Mouse (Mus musculus) hindlimb bud, embryonic 11.5 days (tissue): ENCODE results near the gene 4930572O03Rik.
"Not testable (repeated sequence)": the region's sequence is repeated elsewhere in the genome, so short reads cannot be mapped to it uniquely, and the experiment has no call there.

ENCODE experiments used
- DNase-seq: peaks from one replicate; pipeline ENCODE4 v3.0.0-alpha.2; 2012; ENCODE audit warnings: low read depth, low spot score; ENCODE audit errors: extremely low spot score

The 4930572O03Rik gene

DNA sequence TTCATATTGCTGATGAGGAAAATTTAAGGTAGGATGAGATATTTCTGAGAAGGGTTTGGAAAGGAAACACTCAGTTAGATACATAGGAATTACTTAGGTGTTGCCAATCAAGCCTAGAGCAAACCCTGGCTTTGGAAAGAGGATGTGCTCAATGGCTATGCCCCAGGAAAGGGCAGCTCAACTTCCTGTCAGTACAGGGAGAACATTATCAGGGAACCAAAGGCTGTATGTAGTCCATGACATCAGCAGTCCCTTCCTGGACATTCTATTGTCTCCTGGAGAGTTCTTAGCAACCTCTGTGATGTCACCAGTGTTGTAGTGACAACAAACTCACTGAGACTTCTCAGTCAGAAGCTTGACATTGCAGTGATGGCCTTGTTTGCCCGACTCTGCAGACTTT, 38.1 kb downstream of the 4930572O03Rik start, which contains the start of gene Speer4d:
Gene Speer4d (plus strand): TSS at position 301 of the 400 bp plus-strand sequence.
- not testable (repeated sequence) for DNase-seq

- not testable (repeated sequence) for DNase-seq
Observed at GRCm38 (mm10) chr5:15616195-15616594, 40.7 kb downstream of the 4930572O03Rik start.

- not testable (repeated sequence) for DNase-seq
Observed at GRCm38 (mm10) chr5:15610695-15611094, 46.2 kb downstream of the 4930572O03Rik start.

- not testable (repeated sequence) for DNase-seq
Observed at GRCm38 (mm10) chr5:15606677-15607076, 50.2 kb downstream of the 4930572O03Rik start.

GRCm38 (mm10) chr5:15603585-15603984, 53.3 kb downstream of the 4930572O03Rik start:
- not testable (repeated sequence) for DNase-seq

DNA sequence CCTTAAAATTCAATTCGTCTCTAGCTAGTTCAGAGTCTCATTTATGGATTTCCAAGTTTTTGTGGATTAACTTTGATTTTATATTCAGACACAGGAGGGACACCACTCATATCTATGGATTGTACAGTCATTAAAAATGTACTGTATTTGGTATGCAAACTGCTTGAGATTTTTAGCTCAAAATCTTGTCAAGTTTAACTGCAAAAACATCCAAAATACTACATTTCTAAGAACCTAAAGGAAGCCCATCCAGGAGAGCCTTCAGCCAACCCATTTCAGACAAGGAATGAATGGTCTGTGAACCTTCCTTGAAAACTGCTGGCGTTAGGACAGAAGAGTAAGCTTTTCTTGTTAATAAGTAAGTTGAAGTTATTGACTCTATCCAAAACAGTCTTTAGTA, 53.9 kb downstream of the 4930572O03Rik start:
- not testable (repeated sequence) for DNase-seq

DNA sequence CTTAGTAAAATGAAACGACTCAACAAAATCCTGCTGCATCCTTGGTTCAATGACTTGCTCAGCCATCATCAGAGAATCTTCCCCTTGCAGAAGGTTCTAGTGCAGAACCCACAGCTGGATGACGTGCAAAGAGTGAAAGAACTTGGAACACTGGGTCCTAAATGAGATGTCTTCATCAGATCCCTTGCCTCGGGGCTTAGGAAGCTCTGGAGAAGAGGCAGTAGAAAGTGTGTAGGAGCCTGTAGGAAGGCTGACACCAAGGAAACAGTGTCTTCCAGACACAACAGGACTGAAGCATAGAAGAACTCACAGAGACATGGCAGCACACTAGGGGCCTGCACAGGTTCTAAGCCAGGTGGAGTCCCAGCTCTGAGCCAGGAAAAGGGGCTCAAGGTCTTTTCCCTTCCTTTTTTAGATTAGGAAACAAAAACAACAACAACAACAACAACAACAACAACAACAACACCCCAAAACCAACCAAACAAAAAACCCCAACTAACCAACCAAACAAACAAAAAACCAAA, 54.4 kb downstream of the 4930572O03Rik start:
- not testable (repeated sequence) for DNase-seq
